Mouse (Mus musculus) ES-Bruce4 (cell line): ENCODE data around the gene Odf2l.

Source experiments
- CTCF ChIP-seq: IDR thresholded peaks from one replicate; pipeline ENCODE4 v1.8.1; 2011; ENCODE audit warnings: low read depth, low read length
- POLR2A ChIP-seq: IDR thresholded peaks from one replicate; pipeline ENCODE4 v1.8.1; 2011; ENCODE audit warnings: low read length; ENCODE audit not compliant: insufficient read depth

DNA sequence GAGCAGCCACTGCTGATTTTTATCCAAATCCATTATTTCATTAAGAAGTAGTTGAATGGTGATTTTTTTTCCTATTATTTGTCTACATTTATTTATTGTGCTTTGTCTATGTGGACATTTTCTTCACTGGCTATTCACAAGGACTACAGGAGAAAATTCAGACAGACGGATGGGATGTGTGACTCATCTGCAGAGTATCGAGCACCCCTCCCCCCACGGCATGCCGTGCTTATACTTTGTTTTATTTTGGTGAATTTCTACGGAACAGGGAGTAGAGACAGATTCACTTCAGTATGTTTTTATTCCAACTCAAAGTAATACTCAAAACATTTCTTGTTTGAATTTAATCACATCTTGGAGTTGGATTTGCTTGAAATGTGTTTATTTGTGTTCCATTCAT, 49.4 kb downstream of the Odf2l start:
- TF ChIP-seq CTCF (no peak), POLR2A (no peak)
